ENCODE assay signal across 13 mouse cellular contexts in the genomic region with DNA sequence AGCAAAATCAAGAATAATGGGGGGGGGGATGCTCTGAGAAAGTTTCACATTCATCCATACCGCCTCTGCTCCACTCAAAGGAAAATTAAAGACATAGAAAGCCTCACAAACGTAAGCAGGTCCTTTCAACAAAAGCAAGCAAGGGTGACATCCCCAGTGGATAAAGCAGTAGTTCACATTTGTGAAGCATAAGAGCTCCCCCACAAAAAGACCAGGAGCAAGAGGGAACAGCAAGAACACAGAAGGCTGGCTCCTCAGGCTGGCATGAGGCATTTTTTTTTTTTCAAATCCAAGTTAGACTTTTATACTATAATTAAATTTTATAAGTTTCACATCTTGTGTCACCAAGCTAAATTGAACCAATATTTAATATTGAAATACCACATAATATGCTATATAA.
DNase-seq lines count a peak whose midpoint lies in the region; ATAC-seq and TF ChIP-seq lines count a peak whose summit lies in the region.
"Had no signal": no experiment of that assay in that cellular context is flagged by ENCODE, and none has a peak within 500 bp of the region (broad histone marks: within the 10 kb centered on the region; RNA-seq: fewer than 3 reads in every experiment).

No protein-coding gene starts in this region.

- no peak for TF ChIP-seq POLR2A in thymus, adult 2 months (IDR thresholded peaks at IDR 0.05; ENCODE audit: control insufficient read depth, extremely low read depth, insufficient read depth, low read length, poor library complexity)

- no peaks in the 10 kb centered on the region for H3K27me3 ChIP-seq in intestine, postnatal 0 days (replicated peaks; ENCODE audit: control insufficient read depth, insufficient read depth, low read length)
- no peaks in the 10 kb centered on the region for H3K27me3 ChIP-seq in intestine, embryonic 16.5 days (replicated peaks; ENCODE audit: control insufficient read depth, insufficient read depth, low read length)
- no peaks in the 10 kb centered on the region for H3K27me3 ChIP-seq in thymus, adult 2 months (ENCODE audit: control insufficient read depth, insufficient read depth, low read length)
- H3K27me3 ChIP-seq: embryonic facial prominence, embryonic 13.5 days; limb, embryonic 13.5 days had no signal

- H3K27ac ChIP-seq in intestine, postnatal 0 days (ENCODE audit: low read depth, low read length), result no peak overlapping the region
- H3K27ac ChIP-seq in intestine, embryonic 16.5 days (ENCODE audit: low read length), result no peak overlapping the region
- no peak overlapping the region for H3K27ac ChIP-seq in thymus, adult 2 months (ENCODE audit: control insufficient read depth, insufficient read depth, low read length)
- H3K27ac ChIP-seq: embryonic facial prominence, embryonic 13.5 days; heart, embryonic 10.5 days; hindbrain, embryonic 13.5 days; limb, embryonic 13.5 days had no signal

- no peak overlapping the region for H3K4me3 ChIP-seq in intestine, postnatal 0 days (ENCODE audit: low read depth, low read length)
- no peak overlapping the region for H3K4me3 ChIP-seq in intestine, embryonic 16.5 days (ENCODE audit: low read length)
- H3K4me3 ChIP-seq in thymus, adult 2 months (ENCODE audit: control insufficient read depth, insufficient read depth, low read length), result no peak overlapping the region
- H3K4me3 ChIP-seq: embryonic facial prominence, embryonic 13.5 days; heart, embryonic 10.5 days; hindbrain, embryonic 13.5 days; limb, embryonic 13.5 days had no signal

- no peak for ATAC-seq in intestine, postnatal 0 days
- ATAC-seq in intestine, embryonic 16.5 days, result no peak
- ATAC-seq in erythroblast, adult 5-6 weeks (replicated peaks; ENCODE audit: low FRiP score, poor library complexity, severe bottlenecking), result no peak

- 68% methylated on average over 2 of the region's 2 CpGs for WGBS in intestine, postnatal 0 days
- WGBS in intestine, embryonic 16.5 days, result 54% methylated on average over 2 of the region's 2 CpGs
- 58% methylated on average over 2 of the region's 2 CpGs for WGBS in thymus, adult 2 months

- peak; percentile 54 for DNase-seq in thymus, postnatal 0 days (ENCODE audit: low spot score)
- no peak for DNase-seq in thymus, adult 2 months
- DNase-seq in forelimb bud, embryonic 11.5 days (ENCODE audit: low read depth, low spot score), result peak; percentile 3
- no peak for DNase-seq in lung, postnatal 10 days
- no peak for DNase-seq in urinary bladder, postnatal 14 days (ENCODE audit: low spot score)
- DNase-seq: thymus, postnatal 4 days had no signal

- peak; percentile 13; the same call in 1 of the 2 replicates for TF ChIP-seq CTCF in intestine, postnatal 0 days (IDR thresholded peaks at IDR 0.05; ENCODE audit: low read depth)
- TF ChIP-seq CTCF in thymus, adult 2 months (IDR thresholded peaks at IDR 0.05; ENCODE audit: borderline replicate concordance, control insufficient read depth, extremely low read depth, insufficient read depth, low read length, poor library complexity), result no peak

- H3K36me3 ChIP-seq in intestine, postnatal 0 days (ENCODE audit: control insufficient read depth, insufficient read depth), result no peaks in the 10 kb centered on the region
- no peaks in the 10 kb centered on the region for H3K36me3 ChIP-seq in intestine, embryonic 16.5 days (ENCODE audit: control insufficient read depth, insufficient read depth, low read length)
- H3K36me3 ChIP-seq in thymus, adult 2 months (ENCODE audit: control insufficient read depth, insufficient read depth, low read length), result no peaks in the 10 kb centered on the region
- H3K36me3 ChIP-seq: embryonic facial prominence, embryonic 13.5 days; heart, embryonic 10.5 days; hindbrain, embryonic 13.5 days; limb, embryonic 13.5 days had no signal

- no peaks in the 10 kb centered on the region for H3K9me3 ChIP-seq in intestine, postnatal 0 days (ENCODE audit: control insufficient read depth)
- H3K9me3 ChIP-seq in intestine, embryonic 16.5 days (ENCODE audit: control insufficient read depth, low read length), result no peaks in the 10 kb centered on the region
- H3K9me3 ChIP-seq: embryonic facial prominence, embryonic 13.5 days; heart, embryonic 10.5 days; hindbrain, embryonic 13.5 days; limb, embryonic 13.5 days had no signal

- no peak overlapping the region for H3K4me2 ChIP-seq in intestine, postnatal 0 days (replicated peaks; ENCODE audit: low read depth)
- no peak overlapping the region for H3K4me2 ChIP-seq in intestine, embryonic 16.5 days (ENCODE audit: low read depth, low read length)
- H3K4me2 ChIP-seq: embryonic facial prominence, embryonic 13.5 days; hindbrain, embryonic 13.5 days; limb, embryonic 13.5 days had no signal

- no peak overlapping the region for H3K9ac ChIP-seq in intestine, postnatal 0 days (ENCODE audit: low read depth, low read length)
- no peak overlapping the region for H3K9ac ChIP-seq in intestine, embryonic 16.5 days (ENCODE audit: low read depth, low read length)
- H3K9ac ChIP-seq: embryonic facial prominence, embryonic 13.5 days; hindbrain, embryonic 13.5 days; limb, embryonic 13.5 days had no signal

- H3K4me1 ChIP-seq in intestine, postnatal 0 days (replicated peaks; ENCODE audit: control insufficient read depth, insufficient read depth, low read length), result no peaks in the 10 kb centered on the region
- no peaks in the 10 kb centered on the region for H3K4me1 ChIP-seq in intestine, embryonic 16.5 days (ENCODE audit: control insufficient read depth, insufficient read depth, low read length)
- H3K4me1 ChIP-seq in thymus, adult 2 months (replicated peaks; ENCODE audit: control insufficient read depth, insufficient read depth, low read length), result no peaks in the 10 kb centered on the region
- H3K4me1 ChIP-seq: embryonic facial prominence, embryonic 13.5 days; heart, embryonic 10.5 days; hindbrain, embryonic 13.5 days; limb, embryonic 13.5 days had no signal

Comparison
In these comparisons a context has a peak if more than half of its experiments do, and no peak if none do; other contexts are left out.
1. DNase-seq: peak in thymus, postnatal 0 days (single experiment) and forelimb bud, embryonic 11.5 days (single experiment); none in thymus, adult 2 months (single experiment), lung, postnatal 10 days (single experiment) and urinary bladder, postnatal 14 days (single experiment).